Mouse (Mus musculus) thymus, adult 2 months (tissue): ENCODE measurements around the gene Gm38394.

Source experiments
- CTCF ChIP-seq: fragments of 200-500 bp; IDR thresholded peaks from 2 replicates; pipeline ENCODE4 v1.5.1; 2012; ENCODE audit warnings: mild to moderate bottlenecking, control low read depth, low read length, moderate library complexity, borderline replicate concordance; ENCODE audit not compliant: control insufficient read depth, poor library complexity, insufficient read depth; ENCODE audit errors: extremely low read depth
- POLR2A ChIP-seq: fragments of 200-500 bp; IDR thresholded peaks from 2 replicates; pipeline ENCODE4 v1.6.1; 2012; ENCODE audit warnings: mild to moderate bottlenecking, low read length, control low read depth, moderate library complexity; ENCODE audit not compliant: control insufficient read depth, poor library complexity, insufficient read depth; ENCODE audit errors: extremely low read depth

- TF ChIP-seq CTCF (no peak), POLR2A (no peak)
Measured at GRCm38 (mm10) chr1:133694301-133694700, 33.2 kb upstream of the Gm38394 start.
